Mouse (Mus musculus) forebrain, embryonic 12.5 days (tissue): ENCODE data around the gene Sox5. TPM values are rescaled to one million over a fixed set of nuclear protein-coding genes. Genes with fewer than 3 reads are reported as not detected.

ENCODE experiments used
- ATAC-seq: fragments of 200-750 bp; cut with Nextera tagmentation; 2 replicates; pipeline ENCODE4 v1.8.0; 2017; ENCODE audit warnings: moderate TSS enrichment; ENCODE audit not compliant: low FRiP score
- H3K27ac ChIP-seq: fragments of 300-500 bp; sonication (generic); 2 replicates; pipeline ENCODE4 v1.5.1; 2016; ENCODE audit warnings: mild to moderate bottlenecking
- H3K27me3 ChIP-seq: fragments of 300-500 bp; sonication (generic); 2 replicates; pipeline ENCODE4 v1.6.1; 2016; ENCODE audit warnings: mild to moderate bottlenecking
- H3K36me3 ChIP-seq: fragments of 300-500 bp; sonication (generic); replicated peaks from 2 replicates; pipeline ENCODE4 v1.6.1; 2016; ENCODE audit warnings: mild to moderate bottlenecking
- H3K4me1 ChIP-seq: fragments of 300-500 bp; sonication (generic); 2 replicates; pipeline ENCODE4 v1.6.1; 2016
- H3K4me2 ChIP-seq: fragments of 300-500 bp; sonication (generic); 2 replicates; pipeline ENCODE4 v1.6.1; 2016; ENCODE audit warnings: mild to moderate bottlenecking, moderate library complexity
- H3K4me3 ChIP-seq: fragments of 300-500 bp; sonication (generic); replicated peaks from 2 replicates; pipeline ENCODE4 v1.5.1; 2016; ENCODE audit warnings: mild to moderate bottlenecking
- H3K9ac ChIP-seq: fragments of 300-500 bp; sonication (generic); 2 replicates; pipeline ENCODE4 v1.6.1; 2016; ENCODE audit warnings: mild to moderate bottlenecking
- H3K9me3 ChIP-seq: fragments of 300-500 bp; sonication (generic); 2 replicates; pipeline ENCODE4 v1.6.1; 2016
- WGBS: fragments of 180-500 bp; shearing (Covaris S2); methylation state at CpG from one replicate; pipeline ENCODE4 v1.1.7; 2016; 5-methylcytosine and 5-hydroxymethylcytosine counted together
- polyA plus RNA-seq: library from polyadenylated mRNA; unstranded; fragments of >200 nt; fragmentation: Nextera tagmentation; extraction: Ambion mirVana; gene quantifications from 2 replicates; pipeline ENCODE4 v1.2.1, GENCODE M21; 2016

The Sox5 gene
- polyA plus RNA-seq, 1 experiment from 2014 or later = 89.0 TPM

GRCm38 (mm10) chr6:144584074-144584840, 197.5 kb downstream of the Sox5 start:
- H3K9me3 ChIP-seq = no peaks in the 10 kb centered on the region
- no peak for ATAC-seq
- H3K4me3 ChIP-seq = no peak overlapping the region
- 63% methylated on average over 11 of the region's 11 CpGs for WGBS
- peaks cover 11% of the 10 kb centered on the region for H3K4me1 ChIP-seq
- no peak overlapping the region for H3K4me2 ChIP-seq
- no peaks in the 10 kb centered on the region for H3K36me3 ChIP-seq
- H3K9ac ChIP-seq = no peak overlapping the region
- no peak overlapping the region for H3K27ac ChIP-seq
- 0 out of 2 replicates have a peak, but pooled peaks cover 5% of the 10 kb centered on the region for H3K27me3 ChIP-seq

GRCm38 (mm10) chr6:144579301-144579700, 202.5 kb downstream of the Sox5 start:
- WGBS = 29% methylated on average over 12 of the region's 12 CpGs
- Histone ChIP-seq H3K9me3 (no peaks in the 10 kb centered on the region), H3K27ac (no peak overlapping the region), H3K27me3 (0 out of 2 replicates have a peak, but pooled peaks cover 5% of the 10 kb centered on the region), H3K36me3 (no peaks in the 10 kb centered on the region), H3K9ac (no peak overlapping the region), H3K4me2 (0 out of 2 replicates have a peak overlapping the region, but pooled peaks have one; percentile 13), H3K4me1 (peaks cover 15% of the 10 kb centered on the region), H3K4me3 (no peak overlapping the region)
- ATAC-seq = no peak

DNA sequence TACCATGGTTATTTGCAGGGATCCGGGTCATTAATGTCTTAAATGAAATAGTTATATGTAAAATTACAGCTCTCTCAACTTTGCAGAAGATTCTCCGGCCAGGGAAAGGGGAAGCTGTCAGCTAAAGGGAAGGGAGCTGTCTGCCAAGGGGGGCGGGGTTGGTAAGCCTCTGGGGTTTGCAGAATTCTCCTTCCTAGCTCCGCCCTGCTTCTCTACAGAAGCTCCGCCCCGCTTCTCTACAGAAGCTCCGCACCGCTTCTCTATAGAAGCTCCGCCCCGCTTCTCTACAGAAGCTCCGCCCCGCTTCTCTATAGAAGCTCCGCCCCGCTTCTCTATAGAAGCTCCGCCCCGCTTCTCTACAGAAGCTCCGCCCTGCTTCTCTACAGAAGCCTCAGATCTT, 210.9 kb downstream of the Sox5 start:
- Histone ChIP-seq H3K27me3 (no peaks in the 10 kb centered on the region), H3K9me3 (no peaks in the 10 kb centered on the region), H3K4me3 (no peak overlapping the region), H3K9ac (no peak overlapping the region), H3K36me3 (no peaks in the 10 kb centered on the region), H3K4me1 (peaks cover 7% of the 10 kb centered on the region; the same call in 1 of the 2 replicates), H3K27ac (no peak overlapping the region), H3K4me2 (no peak overlapping the region)
- WGBS = 71% methylated on average over 17 of the region's 17 CpGs
- ATAC-seq = no peak

GRCm38 (mm10) chr6:144565827-144566226, 215.9 kb downstream of the Sox5 start:
- Histone ChIP-seq H3K36me3 (no peaks in the 10 kb centered on the region), H3K27me3 (no peaks in the 10 kb centered on the region), H3K4me1 (no peaks in the 10 kb centered on the region), H3K27ac (no peak overlapping the region), H3K4me3 (no peak overlapping the region), H3K9ac (no peak overlapping the region), H3K4me2 (no peak overlapping the region), H3K9me3 (peaks cover 7% of the 10 kb centered on the region)
- ATAC-seq = no peak
- 85% methylated on average over 1 of the region's 1 CpGs for WGBS

- Histone ChIP-seq H3K9me3 (peaks cover 9% of the 10 kb centered on the region), H3K27ac (no peak overlapping the region), H3K4me3 (no peak overlapping the region), H3K4me2 (no peak overlapping the region), H3K36me3 (no peaks in the 10 kb centered on the region), H3K9ac (no peak overlapping the region), H3K4me1 (peaks cover 5% of the 10 kb centered on the region), H3K27me3 (no peaks in the 10 kb centered on the region)
- 81% methylated on average over 5 of the region's 5 CpGs for WGBS
- ATAC-seq = no peak
Observed at GRCm38 (mm10) chr6:144561718-144562117, 220.1 kb downstream of the Sox5 start.

DNA sequence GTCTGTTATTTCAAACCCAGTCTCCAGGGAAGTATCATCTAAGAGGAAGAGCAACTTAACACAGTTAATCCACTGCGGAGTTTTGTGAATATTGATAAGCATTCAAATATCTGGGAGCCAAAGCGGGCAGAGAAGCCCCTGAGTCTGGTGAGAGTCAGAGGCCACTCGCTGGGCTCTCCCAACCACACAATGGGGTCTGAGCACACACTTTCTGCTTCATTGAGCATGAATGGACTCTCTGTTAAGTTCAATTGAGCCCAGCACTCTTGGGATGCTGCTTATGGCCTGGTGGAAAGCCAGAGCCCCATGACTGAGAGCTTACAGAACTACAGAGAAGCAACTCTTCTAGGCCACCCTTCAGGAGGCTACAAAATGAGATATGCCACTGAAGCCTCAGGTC, 221.6 kb downstream of the Sox5 start:
- WGBS = 15% methylated on average over 3 of the region's 3 CpGs
- no peaks in the 10 kb centered on the region for H3K27me3 ChIP-seq
- no peak overlapping the region for H3K4me3 ChIP-seq
- H3K36me3 ChIP-seq = no peaks in the 10 kb centered on the region
- H3K4me1 ChIP-seq = peaks cover 5% of the 10 kb centered on the region
- no peak for ATAC-seq
- no peak overlapping the region for H3K27ac ChIP-seq
- H3K4me2 ChIP-seq = no peak overlapping the region
- H3K9me3 ChIP-seq = peaks cover 9% of the 10 kb centered on the region
- no peak overlapping the region for H3K9ac ChIP-seq

DNA sequence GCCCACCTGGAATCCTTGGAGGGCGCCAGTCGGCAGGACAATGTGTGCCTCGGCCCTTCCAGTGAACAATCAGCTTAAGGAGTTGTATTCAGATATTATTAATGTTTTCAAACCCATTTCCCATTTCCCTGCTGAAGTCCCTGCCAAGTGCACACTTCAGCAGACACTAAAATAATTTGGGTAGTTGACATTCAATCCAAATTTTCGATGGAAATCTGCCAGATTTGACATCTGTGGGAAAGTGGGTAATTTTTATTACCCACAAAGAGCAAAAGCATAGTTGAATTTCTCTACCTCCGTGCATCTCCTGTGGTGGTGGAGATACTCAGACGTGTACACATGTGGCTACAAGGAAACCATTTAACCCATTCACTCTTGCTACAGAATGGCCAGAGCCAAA, 228.3 kb downstream of the Sox5 start:
- Histone ChIP-seq H3K9me3 (no peaks in the 10 kb centered on the region), H3K36me3 (no peaks in the 10 kb centered on the region), H3K4me3 (no peak overlapping the region), H3K9ac (no peak overlapping the region), H3K4me1 (no peaks in the 10 kb centered on the region; the same call in 1 of the 2 replicates), H3K27ac (no peak overlapping the region), H3K4me2 (no peak overlapping the region), H3K27me3 (no peaks in the 10 kb centered on the region)
- ATAC-seq = no peak
- WGBS = 66% methylated on average over 6 of the region's 6 CpGs

GRCm38 (mm10) chr6:144548991-144549390, 232.8 kb downstream of the Sox5 start:
- Histone ChIP-seq H3K4me1 (no peaks in the 10 kb centered on the region; the same call in 1 of the 2 replicates), H3K9me3 (0 out of 2 replicates have a peak, but pooled peaks cover 3% of the 10 kb centered on the region), H3K27ac (no peak overlapping the region), H3K36me3 (no peaks in the 10 kb centered on the region), H3K9ac (no peak overlapping the region), H3K4me3 (no peak overlapping the region), H3K27me3 (no peaks in the 10 kb centered on the region), H3K4me2 (no peak overlapping the region)
- ATAC-seq = no peak
- WGBS = 89% methylated on average over 8 of the region's 8 CpGs

- Histone ChIP-seq H3K4me3 (no peak overlapping the region), H3K36me3 (no peaks in the 10 kb centered on the region), H3K4me1 (no peaks in the 10 kb centered on the region), H3K27me3 (no peaks in the 10 kb centered on the region), H3K4me2 (no peak overlapping the region), H3K9me3 (0 out of 2 replicates have a peak, but pooled peaks cover 3% of the 10 kb centered on the region), H3K27ac (no peak overlapping the region), H3K9ac (no peak overlapping the region)
- no peak for ATAC-seq
Observed at GRCm38 (mm10) chr6:144547141-144547540, 234.6 kb downstream of the Sox5 start.

DNA sequence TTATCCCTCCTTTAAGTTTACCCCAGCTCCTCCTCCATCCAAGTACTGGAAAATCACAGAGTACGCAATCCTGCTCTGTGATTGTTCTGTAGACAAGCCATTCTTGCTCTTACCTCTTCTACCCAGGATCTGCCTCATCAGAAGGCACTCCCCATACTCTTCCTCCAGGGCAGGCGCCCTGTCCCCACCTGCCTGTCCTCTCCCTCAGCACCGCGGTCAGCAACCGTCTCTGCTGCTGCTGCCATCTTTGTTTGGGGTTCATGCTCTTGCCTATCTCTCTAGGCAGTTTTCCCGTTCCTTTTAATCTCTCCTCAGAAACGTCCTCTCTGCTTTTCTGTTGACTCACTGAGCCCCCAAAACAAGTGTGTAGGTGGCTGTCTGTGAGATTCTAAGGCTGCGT, 236.2 kb downstream of the Sox5 start:
- Histone ChIP-seq H3K9ac (no peak overlapping the region), H3K27ac (no peak overlapping the region)
- no peak for ATAC-seq

DNA sequence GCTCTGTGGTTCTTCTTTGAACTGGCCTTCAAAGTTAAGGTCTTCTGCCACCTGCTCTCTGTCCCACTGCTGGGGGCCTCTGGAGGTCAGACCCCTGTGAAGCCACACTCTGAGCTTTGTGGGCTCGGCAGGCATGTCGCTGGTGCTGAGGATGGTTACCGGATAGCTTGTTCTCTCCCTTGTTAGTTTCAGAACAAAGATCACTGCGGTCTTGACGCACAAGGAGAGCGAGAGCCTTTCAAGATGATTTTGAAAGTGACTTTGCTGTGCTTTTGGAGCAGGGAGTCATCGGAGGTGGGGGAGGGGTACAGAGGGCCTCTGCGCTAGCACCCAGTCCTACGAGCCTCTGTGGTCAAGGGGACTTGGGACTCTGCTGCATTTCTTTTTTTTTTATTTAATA, 240.5 kb downstream of the Sox5 start:
- no peak for ATAC-seq
- WGBS = 86% methylated on average over 9 of the region's 9 CpGs
- Histone ChIP-seq H3K36me3 (no peaks in the 10 kb centered on the region), H3K27me3 (no peaks in the 10 kb centered on the region), H3K4me3 (no peak overlapping the region), H3K4me2 (no peak overlapping the region), H3K9me3 (no peaks in the 10 kb centered on the region), H3K27ac (no peak overlapping the region), H3K9ac (no peak overlapping the region), H3K4me1 (no peaks in the 10 kb centered on the region)

More for the DNA sequence above, 236.2 kb downstream of the Sox5 start:
- H3K36me3 ChIP-seq = no peaks in the 10 kb centered on the region
- no peaks in the 10 kb centered on the region for H3K4me1 ChIP-seq
- no peaks in the 10 kb centered on the region for H3K27me3 ChIP-seq
- H3K4me2 ChIP-seq = no peak overlapping the region
- H3K4me3 ChIP-seq = no peak overlapping the region
- H3K9me3 ChIP-seq = 0 out of 2 replicates have a peak, but pooled peaks cover 3% of the 10 kb centered on the region
- 92% methylated on average over 8 of the region's 8 CpGs for WGBS

DNA sequence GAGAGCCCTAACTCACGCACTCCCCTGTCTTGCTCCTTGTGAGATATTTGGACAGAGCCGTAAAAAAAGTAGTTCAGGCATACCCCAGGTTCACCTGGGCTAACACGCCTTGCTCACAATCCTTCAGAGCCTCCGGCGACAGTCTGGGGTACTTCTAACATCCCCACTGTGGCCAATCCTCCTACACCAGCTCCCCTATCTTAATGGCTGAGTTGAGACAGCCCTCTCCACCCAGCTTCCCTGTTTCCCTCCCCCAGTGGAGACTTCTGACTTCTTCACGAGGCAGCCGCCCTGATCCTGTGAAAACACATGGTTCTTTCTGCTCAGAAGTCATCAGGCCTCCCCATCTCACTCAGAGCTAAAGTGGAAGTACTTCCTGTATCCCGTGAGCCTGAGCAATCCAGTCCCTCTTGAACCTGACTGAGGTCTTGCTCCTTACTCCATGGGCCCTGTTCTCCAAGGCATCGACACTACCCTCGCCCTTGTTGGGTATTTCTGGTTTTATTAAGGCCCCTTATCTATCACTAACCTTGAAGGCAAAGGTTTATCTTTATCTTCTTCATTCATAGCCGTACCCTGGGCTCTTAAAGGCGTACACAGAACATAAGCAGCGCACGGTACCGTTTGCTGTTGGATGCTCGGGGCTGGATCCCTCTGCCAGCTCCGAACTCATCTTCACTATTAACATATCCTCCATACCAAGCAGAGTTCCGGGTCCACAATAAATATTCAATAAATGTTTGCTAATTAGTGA, 242.2 kb downstream of the Sox5 start:
- H3K9me3 ChIP-seq = no peaks in the 10 kb centered on the region
- no peak overlapping the region for H3K27ac ChIP-seq
- no peaks in the 10 kb centered on the region for H3K36me3 ChIP-seq
- 89% methylated on average over 18 of the region's 18 CpGs for WGBS
- no peak overlapping the region for H3K9ac ChIP-seq
- no peaks in the 10 kb centered on the region for H3K27me3 ChIP-seq
- H3K4me2 ChIP-seq = no peak overlapping the region
- no peaks in the 10 kb centered on the region for H3K4me1 ChIP-seq
- ATAC-seq = no peak
- H3K4me3 ChIP-seq = no peak overlapping the region
